Mouse (Mus musculus) ovary, postnatal 36 days (tissue): ENCODE measurements around the gene Actr1b.
A peak's percentile ranks its signal among the peaks of the same experiment; 100 is the strongest.
"Not testable (repeated sequence)": the region's sequence is repeated elsewhere in the genome, so short reads cannot be mapped to it uniquely, and the experiment has no call there.

Source experiments
- DNase-seq: peaks from one replicate; pipeline ENCODE4 v3.0.0; 2022; ENCODE audit warnings: low spot score, mixed read lengths

Gene Actr1b

GRCm38 (mm10) chr1:36697030-36697429 is 17.2 kb downstream of the Actr1b start:
- DNase-seq = no peak

- DNase-seq = no peak
These were observed 17.8 kb downstream of the Actr1b start for GRCm38 (mm10) chr1:36696411-36696810.

GRCm38 (mm10) chr1:36694871-36695270 is 19.4 kb downstream of the Actr1b start:
- no peak for DNase-seq

GRCm38 (mm10) chr1:36691271-36692155 is 22.7 kb downstream of the Actr1b start, which contains the start of gene Cox5b:
Cox5b (plus strand) TSS chr1:36691449.
- DNase-seq = peak; percentile 96

- DNase-seq = no peak
These were observed 23.5 kb downstream of the Actr1b start for GRCm38 (mm10) chr1:36690671-36691235.

GRCm38 (mm10) chr1:36683810-36684467 is 30.3 kb downstream of the Actr1b start:
- peak; percentile 77 for DNase-seq

GRCm38 (mm10) chr1:36682620-36683355 is 31.4 kb downstream of the Actr1b start, which contains the start of gene Fam178b:
Fam178b (minus strand) TSS chr1:36683183.
- DNase-seq = no peak

GRCm38 (mm10) chr1:36680893-36681292 is 33.3 kb downstream of the Actr1b start:
- DNase-seq = no peak

GRCm38 (mm10) chr1:36674936-36675335 is 39.3 kb downstream of the Actr1b start:
- no peak for DNase-seq

- DNase-seq = no peak
These were observed 41.4 kb downstream of the Actr1b start for GRCm38 (mm10) chr1:36672648-36673350.

GRCm38 (mm10) chr1:36671260-36671659 is 43.0 kb downstream of the Actr1b start:
- no peak for DNase-seq

- DNase-seq = no peak
These were observed 44.0 kb downstream of the Actr1b start for GRCm38 (mm10) chr1:36670256-36670655.

- DNase-seq = not testable (repeated sequence)
These were observed 46.2 kb downstream of the Actr1b start for GRCm38 (mm10) chr1:36668007-36668406.

GRCm38 (mm10) chr1:36665934-36666333 is 48.3 kb downstream of the Actr1b start:
- no peak for DNase-seq

GRCm38 (mm10) chr1:36665165-36665723 is 49.0 kb downstream of the Actr1b start:
- no peak for DNase-seq

GRCm38 (mm10) chr1:36664457-36664856 is 49.8 kb downstream of the Actr1b start:
- no peak for DNase-seq

GRCm38 (mm10) chr1:36658621-36659399 is 55.4 kb downstream of the Actr1b start:
- no peak for DNase-seq

- no peak for DNase-seq
These were observed 56.4 kb downstream of the Actr1b start for GRCm38 (mm10) chr1:36657658-36658415.

- DNase-seq = no peak
These were observed 58.0 kb downstream of the Actr1b start for GRCm38 (mm10) chr1:36656233-36656632.
